Mouse (Mus musculus) adrenal gland, postnatal 0 days (tissue): Measurements from ENCODE around the gene Cbx6. TPM values are rescaled to one million over a fixed set of nuclear protein-coding genes. Genes with fewer than 3 reads are reported as not detected.

ENCODE experiments used
- polyA plus RNA-seq: library from polyadenylated mRNA; unstranded; fragments of >200 nt; fragmentation: Nextera tagmentation; extraction: Ambion mirVana; gene quantifications from 2 replicates; pipeline ENCODE4 v1.2.1, GENCODE M21; 2015

The Cbx6 gene
- polyA plus RNA-seq, result 37.2 and 39.2 TPM in 2 replicates

GRCm38 (mm10) chr15:79834130-79834880 is at the start of gene Cbx6, which contains the start of gene Npcd:
Cbx6 (minus strand) TSS chr15:79834688.
Npcd (minus strand) TSS chr15:79834237.

GRCm38 (mm10) chr15:79804352-79805071 is 30.0 kb downstream of the Cbx6 start, which contains the start of gene Nptxr:
Nptxr (minus strand) TSS chr15:79804766.

GRCm38 (mm10) chr15:79777749-79778148 is 56.7 kb downstream of the Cbx6 start, which contains the start of gene Dnal4:
Dnal4 (minus strand) TSS chr15:79777849.

Other genes with a start within 250 kb of the Cbx6 start
- 2.4 and 6.4 TPM in 2 replicates for gene Dmc1, start 229.6 kb downstream of the Cbx6 start, polyA plus RNA-seq
- gene Fam227a, start 175.7 kb downstream of the Cbx6 start, polyA plus RNA-seq, result 1.2 TPM in 2 replicates
- 45.7 and 49.4 TPM in 2 replicates for gene Cby1, start 175.5 kb downstream of the Cbx6 start, polyA plus RNA-seq
- 206 and 230 TPM in 2 replicates for gene Tomm22, start 163.8 kb downstream of the Cbx6 start, polyA plus RNA-seq
- gene Josd1, start 146.8 kb downstream of the Cbx6 start, polyA plus RNA-seq, result 14.7 and 14.8 TPM in 2 replicates
- 11.3 and 13.0 TPM in 2 replicates for gene Gtpbp1, start 143.8 kb downstream of the Cbx6 start, polyA plus RNA-seq
- 3.8 and 3.9 TPM in 2 replicates for gene Sun2, start 92.2 kb downstream of the Cbx6 start, polyA plus RNA-seq
- 31.2 and 32.9 TPM in 2 replicates for gene Dnal4, start 56.8 kb downstream of the Cbx6 start, polyA plus RNA-seq
- gene Nptxr, start 29.9 kb downstream of the Cbx6 start, polyA plus RNA-seq, result 5.4 and 11.8 TPM in 2 replicates
- 0.28 and 0.47 TPM in 2 replicates for gene Npcd, start 451 bp downstream of the Cbx6 start, polyA plus RNA-seq
- gene Apobec3, start 57.0 kb upstream of the Cbx6 start, polyA plus RNA-seq, result 9.5 and 16.9 TPM in 2 replicates
- gene Cbx7, start 136.4 kb upstream of the Cbx6 start, polyA plus RNA-seq, result 4.1 and 4.2 TPM in 2 replicates
- 1.6 and 4.0 TPM in 2 replicates for gene Pdgfb, start 180.3 kb upstream of the Cbx6 start, polyA plus RNA-seq